Mouse (Mus musculus): ENCODE results near the gene Zglp1. TPM values are rescaled to one million over a fixed set of nuclear protein-coding genes. Genes with fewer than 3 reads are reported as not detected.

The Zglp1 gene
- polyA plus RNA-seq, 1 experiment = 0.65 TPM

DNA sequence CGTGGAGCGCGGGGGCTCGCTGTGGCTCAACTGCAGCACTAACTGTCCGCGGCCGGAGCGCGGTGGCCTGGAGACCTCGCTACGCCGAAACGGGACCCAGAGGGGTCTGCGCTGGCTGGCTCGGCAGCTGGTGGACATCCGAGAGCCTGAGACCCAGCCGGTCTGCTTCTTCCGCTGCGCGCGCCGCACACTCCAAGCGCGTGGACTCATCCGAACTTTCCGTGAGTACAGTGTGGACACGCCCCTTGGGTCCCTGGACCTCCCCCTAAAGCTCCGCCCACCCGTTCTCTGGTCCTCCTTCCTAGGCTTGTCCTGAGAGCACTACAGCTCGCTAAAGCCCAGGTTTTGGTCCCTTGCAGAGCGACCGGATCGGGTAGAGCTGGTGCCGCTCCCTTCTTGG is 33.8 kb downstream of the Zglp1 start:
- Histone ChIP-seq H3K4me1 (ENCODE audit: control insufficient read depth, insufficient read depth, insufficient read length) (peaks cover 22% of the 10 kb centered on the region), H3K36me3 (ENCODE audit: control insufficient read depth, insufficient read depth, low read length) (peaks cover under 1% of the 10 kb centered on the region), H3K27me3 (ENCODE audit: control insufficient read depth, insufficient read depth, low read length) (peaks cover 26% of the 10 kb centered on the region), H3K27ac (ENCODE audit: insufficient read depth, low read length) (no peak overlapping the region), H3K4me3 (ENCODE audit: extremely low read depth, insufficient read depth, insufficient read length) (peak overlapping the region; percentile 65)
- WGBS = under 1% methylated on average over 34 of the region's 34 CpGs
- peak; percentile 67 to 82 for DNase-seq (ENCODE audit: low read depth in 1 of 2, low spot score in 2 of 2)
- TF ChIP-seq POLR2A (IDR thresholded peaks at IDR 0.05; ENCODE audit: low read depth, low read length) = no peak; the same call in 1 of the 2 replicates
- no peak for TF ChIP-seq CTCF (IDR thresholded peaks at IDR 0.05; ENCODE audit: extremely low read depth, insufficient read depth, insufficient read length, insufficient replicate concordance)

DNA sequence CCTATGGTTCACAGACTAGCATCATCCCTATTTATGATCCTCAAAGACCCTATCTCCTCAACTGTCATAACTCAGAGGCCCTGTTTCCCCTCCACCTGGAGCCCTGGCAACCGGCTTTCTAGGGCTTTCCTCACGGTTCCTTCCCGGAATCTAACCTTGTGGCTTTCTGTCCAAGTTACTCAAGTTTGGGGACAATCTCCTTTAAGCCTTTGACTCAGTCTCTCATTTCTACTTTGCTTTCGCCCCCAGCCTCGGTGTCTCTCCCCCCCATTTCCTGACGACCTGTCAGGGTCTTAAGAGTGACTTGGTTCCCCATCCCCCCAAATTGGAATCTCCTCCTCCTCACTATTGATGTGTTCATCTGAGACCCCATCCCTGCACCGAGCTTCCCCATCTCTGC is 34.4 kb downstream of the Zglp1 start:
- no peak for TF ChIP-seq POLR2A (IDR thresholded peaks at IDR 0.05; ENCODE audit: low read depth, low read length)
- TF ChIP-seq CTCF (IDR thresholded peaks at IDR 0.05; ENCODE audit: extremely low read depth, insufficient read depth, insufficient read length, insufficient replicate concordance) = no peak
- no peak overlapping the region for H3K27ac ChIP-seq (ENCODE audit: insufficient read depth, low read length)
- peaks cover 25% of the 10 kb centered on the region for H3K27me3 ChIP-seq (ENCODE audit: control insufficient read depth, insufficient read depth, low read length)
- DNase-seq (ENCODE audit: low read depth in 1 of 2, low spot score in 2 of 2) = no peak
- WGBS = 6% methylated on average over 7 of the region's 7 CpGs
- H3K4me3 ChIP-seq (ENCODE audit: extremely low read depth, insufficient read depth, insufficient read length) = peak overlapping the region; percentile 65; the same call in 1 of the 2 replicates
- H3K4me1 ChIP-seq (ENCODE audit: control insufficient read depth, insufficient read depth, insufficient read length) = peaks cover 22% of the 10 kb centered on the region
- H3K36me3 ChIP-seq (ENCODE audit: control insufficient read depth, insufficient read depth, low read length) = peaks cover 5% of the 10 kb centered on the region

DNA sequence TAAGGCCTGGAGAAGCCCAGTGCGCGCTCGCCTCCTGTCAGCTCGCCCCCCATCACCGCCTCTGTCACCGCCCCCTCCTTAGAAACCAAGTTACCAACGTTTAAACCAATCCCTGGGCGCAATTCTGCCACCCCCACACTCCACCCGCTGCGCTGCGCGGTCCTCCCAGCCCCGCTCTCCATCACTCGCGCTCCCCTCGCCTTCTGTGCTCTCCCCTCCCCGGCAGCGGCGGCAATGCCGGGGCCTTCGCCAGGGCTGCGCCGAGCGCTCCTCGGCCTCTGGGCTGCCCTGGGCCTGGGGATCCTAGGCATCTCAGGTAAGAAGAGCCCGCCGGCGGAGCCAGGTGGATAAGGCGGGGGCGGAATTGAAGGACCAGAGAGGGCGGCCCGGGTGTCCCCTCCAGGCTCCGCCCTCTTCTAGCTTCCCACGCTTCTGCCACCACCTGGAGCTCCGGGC is 35.0 kb downstream of the Zglp1 start, which contains the start of gene Icam5:
Icam5 (plus strand) TSS at position 178 of the 456 bp plus-strand sequence.
- WGBS = under 1% methylated on average over 35 of the region's 35 CpGs
- TF ChIP-seq POLR2A (IDR thresholded peaks at IDR 0.05; ENCODE audit: low read depth, low read length) = no peak
- TF ChIP-seq CTCF (IDR thresholded peaks at IDR 0.05; ENCODE audit: extremely low read depth, insufficient read depth, insufficient read length, insufficient replicate concordance) = no peak
- DNase-seq (ENCODE audit: low read depth in 1 of 2, low spot score in 2 of 2) = no peak
- peak within 1 kb of the TSS; percentile 68 for H3K4me3 ChIP-seq (ENCODE audit: extremely low read depth, insufficient read depth, insufficient read length)
- peak within 1 kb of the TSS; percentile 77 for H3K27ac ChIP-seq (ENCODE audit: insufficient read depth, low read length)
- H3K36me3 ChIP-seq (ENCODE audit: control insufficient read depth, insufficient read depth, low read length) = peaks cover 11% of the 10 kb centered on the region
- H3K4me1 ChIP-seq (ENCODE audit: control insufficient read depth, insufficient read depth, insufficient read length) = peaks cover 22% of the 10 kb centered on the region
- peaks cover 25% of the 10 kb centered on the region for H3K27me3 ChIP-seq (ENCODE audit: control insufficient read depth, insufficient read depth, low read length)

- Histone ChIP-seq H3K27ac (ENCODE audit: insufficient read depth, low read length) (peak overlapping the region; percentile 77), H3K4me1 (ENCODE audit: control insufficient read depth, insufficient read depth, insufficient read length) (peaks cover 22% of the 10 kb centered on the region), H3K27me3 (ENCODE audit: control insufficient read depth, insufficient read depth, low read length) (peaks cover 21% of the 10 kb centered on the region), H3K36me3 (ENCODE audit: control insufficient read depth, insufficient read depth, low read length) (peaks cover 16% of the 10 kb centered on the region), H3K4me3 (ENCODE audit: extremely low read depth, insufficient read depth, insufficient read length) (peak overlapping the region; percentile 68)
- WGBS = under 1% methylated on average over 36 of the region's 36 CpGs
- TF ChIP-seq POLR2A (IDR thresholded peaks at IDR 0.05; ENCODE audit: low read depth, low read length) = no peak
- TF ChIP-seq CTCF (IDR thresholded peaks at IDR 0.05; ENCODE audit: extremely low read depth, insufficient read depth, insufficient read length, insufficient replicate concordance) = no peak
- DNase-seq (ENCODE audit: low read depth in 1 of 2, low spot score in 2 of 2) = peak in 1 of 2 experiments; percentile 55
These were observed 35.5 kb downstream of the Zglp1 start for GRCm38 (mm10) chr9:21031251-21031895.

- WGBS = 1% methylated on average over 13 of the region's 13 CpGs
- H3K36me3 ChIP-seq (ENCODE audit: control insufficient read depth, insufficient read depth, low read length) = peaks cover 21% of the 10 kb centered on the region
- peak overlapping the region; percentile 77 for H3K27ac ChIP-seq (ENCODE audit: insufficient read depth, low read length)
- peaks cover 22% of the 10 kb centered on the region for H3K4me1 ChIP-seq (ENCODE audit: control insufficient read depth, insufficient read depth, insufficient read length)
- peak; percentile 92 to 97 for DNase-seq (ENCODE audit: low read depth in 1 of 2, low spot score in 2 of 2)
- peaks cover 17% of the 10 kb centered on the region for H3K27me3 ChIP-seq (ENCODE audit: control insufficient read depth, insufficient read depth, low read length)
- TF ChIP-seq CTCF (IDR thresholded peaks at IDR 0.05; ENCODE audit: extremely low read depth, insufficient read depth, insufficient read length, insufficient replicate concordance) = peak; percentile 51; the same call in 1 of the 2 replicates
- TF ChIP-seq POLR2A (IDR thresholded peaks at IDR 0.05; ENCODE audit: low read depth, low read length) = no peak
- H3K4me3 ChIP-seq (ENCODE audit: extremely low read depth, insufficient read depth, insufficient read length) = peak overlapping the region; percentile 68
These were observed 36.1 kb downstream of the Zglp1 start for GRCm38 (mm10) chr9:21030781-21031250.

DNA sequence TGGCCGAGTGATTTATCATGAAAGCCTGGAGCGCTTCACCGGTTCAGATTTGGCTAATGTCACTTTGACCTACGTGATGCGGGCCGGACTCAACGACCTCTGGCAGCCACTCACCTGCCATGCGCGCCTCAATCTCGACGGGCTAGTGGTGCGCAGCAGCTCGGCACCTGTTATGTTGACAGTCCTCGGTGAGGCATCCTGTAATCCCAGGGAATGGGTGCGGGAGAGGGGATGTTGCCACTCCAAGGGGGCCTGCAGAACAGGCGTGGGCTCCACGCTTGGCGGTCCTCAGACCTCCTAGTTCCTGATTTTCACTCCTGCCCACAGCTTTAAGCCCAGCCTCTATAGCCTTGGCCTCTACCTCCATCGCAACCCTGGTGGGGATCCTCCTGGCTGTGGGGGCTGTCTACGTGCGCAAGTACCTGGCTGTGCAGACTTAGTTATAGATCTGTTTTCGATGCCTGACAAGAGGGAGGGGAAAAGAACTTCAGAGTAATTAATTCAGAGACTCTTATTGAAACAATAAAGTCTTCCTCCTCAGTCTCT is 36.8 kb downstream of the Zglp1 start:
- peak overlapping the region; percentile 34; the same call in 1 of the 2 replicates for H3K27ac ChIP-seq (ENCODE audit: insufficient read depth, low read length)
- peaks cover 25% of the 10 kb centered on the region for H3K36me3 ChIP-seq (ENCODE audit: control insufficient read depth, insufficient read depth, low read length)
- peak overlapping the region; percentile 26 for H3K4me3 ChIP-seq (ENCODE audit: extremely low read depth, insufficient read depth, insufficient read length)
- H3K27me3 ChIP-seq (ENCODE audit: control insufficient read depth, insufficient read depth, low read length) = peaks cover 14% of the 10 kb centered on the region
- no peak for DNase-seq (ENCODE audit: low read depth in 1 of 2, low spot score in 2 of 2)
- peaks cover 22% of the 10 kb centered on the region for H3K4me1 ChIP-seq (ENCODE audit: control insufficient read depth, insufficient read depth, insufficient read length)
- 22% methylated on average over 22 of the region's 22 CpGs for whole genome bisulfite sequencing
- TF ChIP-seq CTCF (IDR thresholded peaks at IDR 0.05; ENCODE audit: extremely low read depth, insufficient read depth, insufficient read length, insufficient replicate concordance) (no peak), POLR2A (IDR thresholded peaks at IDR 0.05; ENCODE audit: low read depth, low read length) (no peak)
